Mouse (Mus musculus): ENCODE results near the gene Maml2. TPM values are rescaled to one million over a fixed set of nuclear protein-coding genes. Genes with fewer than 3 reads are reported as not detected.

The Maml2 gene
- total RNA-seq, 1 experiment = 1.9 TPM

DNA sequence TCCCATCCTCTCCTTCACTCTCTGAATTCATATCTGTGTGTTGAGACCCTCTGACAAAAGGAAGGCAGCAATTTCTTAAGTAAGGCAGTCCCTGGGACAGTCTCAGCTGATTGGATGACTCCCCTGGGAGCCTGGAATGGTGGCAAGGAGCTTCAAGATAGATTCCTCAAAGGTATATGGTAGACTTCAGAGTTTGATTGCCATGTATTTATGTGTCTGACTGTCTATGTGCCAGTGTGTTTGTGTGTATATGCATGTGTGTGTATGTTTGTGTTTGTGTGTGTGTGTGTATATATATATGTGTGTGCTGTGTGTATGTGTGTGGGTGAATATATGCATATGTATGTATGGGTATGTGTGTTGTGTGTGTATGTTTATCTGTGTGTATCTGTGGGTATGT, 133.0 kb downstream of the Maml2 start:
- in situ Hi-C loops (cut with MboI; ENCODE audit: low sequenced_read_pairs in 2 of 2, unreplicated experiment in 2 of 2) = no loop called here
- no peak overlapping the region for H3K27ac ChIP-seq (ENCODE audit: insufficient read depth, low read depth, low read length, poor library complexity, severe bottlenecking)
- no peaks in the 10 kb centered on the region for H3K36me3 ChIP-seq (ENCODE audit: control insufficient read depth, insufficient read depth, low read length, poor library complexity, severe bottlenecking)
- H3K9me3 ChIP-seq (ENCODE audit: control insufficient read depth, insufficient read depth, low read depth, low read length) = no peaks in the 10 kb centered on the region
- DNase-seq (ENCODE audit: low read depth, low spot score) = no peak
- TF ChIP-seq ZC3H11A (IDR thresholded peaks at IDR 0.05; ENCODE audit: borderline replicate concordance, low read depth, low read length) (no peak), CHD2 (IDR thresholded peaks at IDR 0.05; ENCODE audit: low read depth, low read length) (no peak), MAFK (IDR thresholded peaks at IDR 0.05; ENCODE audit: insufficient read depth, low read depth, low read length) (no peak), ZNF384 (IDR thresholded peaks at IDR 0.05; ENCODE audit: low read depth, low read length) (no peak), HCFC1 (IDR thresholded peaks at IDR 0.05; ENCODE audit: borderline replicate concordance, insufficient read depth, low read length) (no peak)
- H3K4me3 ChIP-seq (ENCODE audit: insufficient read depth in 1 of 2, low read depth in 1 of 2, low read length in 2 of 2, poor library complexity in 1 of 2, severe bottlenecking in 1 of 2) = no peak overlapping the region
- H3K9ac ChIP-seq (ENCODE audit: insufficient read depth, low read depth, low read length, poor library complexity, severe bottlenecking) = no peak overlapping the region
- H3K4me1 ChIP-seq (ENCODE audit: control insufficient read depth in 2 of 2, insufficient read depth in 2 of 2, low read length in 2 of 2, poor library complexity in 1 of 2) = no peaks in the 10 kb centered on the region

DNA sequence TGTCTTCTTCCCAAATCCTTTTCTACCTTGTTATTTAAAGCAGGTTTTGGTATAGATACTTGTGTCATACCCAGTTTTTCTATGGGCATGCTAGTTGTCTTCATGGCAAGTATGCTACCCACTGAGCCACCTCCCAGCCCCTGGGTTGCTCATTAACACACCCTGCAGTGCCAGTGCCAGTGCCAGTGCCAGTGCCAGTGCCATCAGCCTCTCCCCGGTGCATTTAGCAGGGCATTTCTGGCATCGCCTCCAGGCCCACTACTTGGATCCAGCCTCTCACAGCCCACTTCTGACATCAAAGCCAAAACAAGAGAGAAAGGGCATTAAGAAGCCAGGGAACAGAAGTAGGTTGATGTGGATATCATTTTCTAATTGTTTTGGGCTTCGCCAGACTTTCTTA, 133.9 kb downstream of the Maml2 start:
- no peak for DNase-seq (ENCODE audit: low read depth, low spot score)
- no peaks in the 10 kb centered on the region for H3K4me1 ChIP-seq (ENCODE audit: control insufficient read depth in 2 of 2, insufficient read depth in 2 of 2, low read length in 2 of 2, poor library complexity in 1 of 2)
- TF ChIP-seq ZNF384 (IDR thresholded peaks at IDR 0.05; ENCODE audit: low read depth, low read length) = no peak
- TF ChIP-seq CHD2 (IDR thresholded peaks at IDR 0.05; ENCODE audit: low read depth, low read length) = no peak
- no peak for TF ChIP-seq MAFK (IDR thresholded peaks at IDR 0.05; ENCODE audit: insufficient read depth, low read depth, low read length)
- no peak for TF ChIP-seq ZC3H11A (IDR thresholded peaks at IDR 0.05; ENCODE audit: borderline replicate concordance, low read depth, low read length)
- TF ChIP-seq HCFC1 (IDR thresholded peaks at IDR 0.05; ENCODE audit: borderline replicate concordance, insufficient read depth, low read length) = no peak
- no peaks in the 10 kb centered on the region for H3K9me3 ChIP-seq (ENCODE audit: control insufficient read depth, insufficient read depth, low read depth, low read length)
- in situ Hi-C loops (cut with MboI; ENCODE audit: low sequenced_read_pairs in 2 of 2, unreplicated experiment in 2 of 2) = no loop called here
- H3K9ac ChIP-seq (ENCODE audit: insufficient read depth, low read depth, low read length, poor library complexity, severe bottlenecking) = no peak overlapping the region
- no peak overlapping the region for H3K27ac ChIP-seq (ENCODE audit: insufficient read depth, low read depth, low read length, poor library complexity, severe bottlenecking)
- H3K36me3 ChIP-seq (ENCODE audit: control insufficient read depth, insufficient read depth, low read length, poor library complexity, severe bottlenecking) = no peaks in the 10 kb centered on the region
- no peak overlapping the region for H3K4me3 ChIP-seq (ENCODE audit: insufficient read depth in 1 of 2, low read depth in 1 of 2, low read length in 2 of 2, poor library complexity in 1 of 2, severe bottlenecking in 1 of 2)

DNA sequence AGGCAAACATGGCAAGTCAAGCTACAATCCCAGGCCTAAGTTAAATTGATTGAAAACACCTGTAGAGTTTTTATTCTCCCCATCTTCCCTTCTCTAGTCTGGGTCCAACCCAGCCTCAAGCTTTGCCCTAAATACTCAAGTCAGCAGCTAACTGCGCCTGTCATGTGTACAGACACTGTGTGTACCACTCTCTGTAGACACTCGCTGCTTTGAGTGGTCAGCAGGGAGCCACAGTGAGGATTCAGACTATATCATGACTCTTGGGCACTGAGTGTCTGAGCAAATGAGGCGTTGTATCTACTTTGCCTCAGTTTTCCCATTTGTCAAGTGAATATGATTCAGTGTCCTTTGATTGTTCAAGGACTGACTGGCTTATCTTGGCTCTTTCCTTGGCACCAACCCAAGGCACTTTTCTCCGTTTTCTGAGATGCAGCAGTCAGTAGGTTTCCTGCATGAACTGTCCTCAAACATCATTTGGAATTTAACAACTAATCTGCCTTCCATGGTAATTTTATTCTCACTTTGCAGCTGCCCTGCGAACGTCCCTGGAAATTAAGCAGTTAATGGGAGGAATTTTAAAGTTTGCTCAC, 135.8 kb downstream of the Maml2 start:
- TF ChIP-seq ZNF384 (IDR thresholded peaks at IDR 0.05; ENCODE audit: low read depth, low read length) = no peak
- no peak for TF ChIP-seq ZC3H11A (IDR thresholded peaks at IDR 0.05; ENCODE audit: borderline replicate concordance, low read depth, low read length)
- no peak for TF ChIP-seq CHD2 (IDR thresholded peaks at IDR 0.05; ENCODE audit: low read depth, low read length)
- TF ChIP-seq HCFC1 (IDR thresholded peaks at IDR 0.05; ENCODE audit: borderline replicate concordance, insufficient read depth, low read length) = no peak
- TF ChIP-seq MAFK (IDR thresholded peaks at IDR 0.05; ENCODE audit: insufficient read depth, low read depth, low read length) = no peak
- in situ Hi-C loops (cut with MboI; ENCODE audit: low sequenced_read_pairs in 2 of 2, unreplicated experiment in 2 of 2) = no loop called here
- H3K4me3 ChIP-seq (ENCODE audit: insufficient read depth in 1 of 2, low read depth in 1 of 2, low read length in 2 of 2, poor library complexity in 1 of 2, severe bottlenecking in 1 of 2) = no peak overlapping the region
- DNase-seq (ENCODE audit: low read depth, low spot score) = no peak
- no peak overlapping the region for H3K9ac ChIP-seq (ENCODE audit: insufficient read depth, low read depth, low read length, poor library complexity, severe bottlenecking)
- H3K4me1 ChIP-seq (ENCODE audit: control insufficient read depth in 2 of 2, insufficient read depth in 2 of 2, low read length in 2 of 2, poor library complexity in 1 of 2) = no peaks in the 10 kb centered on the region
- H3K36me3 ChIP-seq (ENCODE audit: control insufficient read depth, insufficient read depth, low read length, poor library complexity, severe bottlenecking) = no peaks in the 10 kb centered on the region
- H3K9me3 ChIP-seq (ENCODE audit: control insufficient read depth, insufficient read depth, low read depth, low read length) = no peaks in the 10 kb centered on the region
- H3K27ac ChIP-seq (ENCODE audit: insufficient read depth, low read depth, low read length, poor library complexity, severe bottlenecking) = no peak overlapping the region

DNA sequence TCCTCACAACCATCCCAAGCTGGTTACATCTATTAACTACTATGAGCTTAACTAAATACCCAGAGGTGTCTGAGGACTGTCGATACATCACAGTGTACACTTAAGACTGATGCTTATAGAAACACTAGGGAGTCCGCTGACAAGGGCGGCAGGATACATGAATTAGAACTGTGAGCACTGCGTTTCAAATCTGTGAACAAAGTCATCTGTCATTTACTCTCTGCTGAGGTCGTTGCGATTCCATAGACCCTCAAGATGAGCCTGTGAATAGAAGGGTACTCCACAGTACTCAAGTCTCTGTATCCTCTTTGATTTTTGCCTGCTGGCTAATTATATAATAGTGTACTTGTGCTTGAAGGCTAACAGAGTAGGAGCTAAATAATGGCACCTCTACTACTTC, 143.2 kb downstream of the Maml2 start:
- Histone ChIP-seq H3K27ac (ENCODE audit: insufficient read depth, low read depth, low read length, poor library complexity, severe bottlenecking) (no peak overlapping the region), H3K9ac (ENCODE audit: insufficient read depth, low read depth, low read length, poor library complexity, severe bottlenecking) (no peak overlapping the region), H3K9me3 (ENCODE audit: control insufficient read depth, insufficient read depth, low read depth, low read length) (no peaks in the 10 kb centered on the region), H3K36me3 (ENCODE audit: control insufficient read depth, insufficient read depth, low read length, poor library complexity, severe bottlenecking) (no peaks in the 10 kb centered on the region), H3K4me1 (ENCODE audit: control insufficient read depth in 2 of 2, insufficient read depth in 2 of 2, low read length in 2 of 2, poor library complexity in 1 of 2) (no peaks in the 10 kb centered on the region), H3K4me3 (ENCODE audit: insufficient read depth in 1 of 2, low read depth in 1 of 2, low read length in 2 of 2, poor library complexity in 1 of 2, severe bottlenecking in 1 of 2) (no peak overlapping the region)
- TF ChIP-seq HCFC1 (IDR thresholded peaks at IDR 0.05; ENCODE audit: borderline replicate concordance, insufficient read depth, low read length) (no peak), ZNF384 (IDR thresholded peaks at IDR 0.05; ENCODE audit: low read depth, low read length) (no peak), CHD2 (IDR thresholded peaks at IDR 0.05; ENCODE audit: low read depth, low read length) (no peak), MAFK (IDR thresholded peaks at IDR 0.05; ENCODE audit: insufficient read depth, low read depth, low read length) (no peak), ZC3H11A (IDR thresholded peaks at IDR 0.05; ENCODE audit: borderline replicate concordance, low read depth, low read length) (no peak)
- DNase-seq (ENCODE audit: low read depth, low spot score) = no peak
- in situ Hi-C loops (cut with MboI; ENCODE audit: low sequenced_read_pairs in 2 of 2, unreplicated experiment in 2 of 2) = no loop called here
